26 mouse cellular contexts compared by ENCODE assay signal in genomic region chr9:111107863-111108262, GRCm38 (mm10).
"Had no signal": no experiment of that assay in that cellular context is flagged by ENCODE, and none has a peak within 500 bp of the region (broad histone marks: within the 10 kb centered on the region; RNA-seq: fewer than 3 reads in every experiment).

No protein-coding gene starts in this region.

- H3K27ac ChIP-seq: embryonic facial prominence, embryonic 10.5 days; embryonic facial prominence, embryonic 12.5 days; embryonic facial prominence, embryonic 13.5 days; embryonic facial prominence, embryonic 15.5 days; forebrain, embryonic 12.5 days; forebrain, embryonic 13.5 days; forebrain, embryonic 15.5 days; gastrocnemius, adult 2 months; heart, adult 2 months had no signal

- H3K27me3 ChIP-seq: embryonic facial prominence, embryonic 12.5 days; embryonic facial prominence, embryonic 13.5 days; embryonic facial prominence, embryonic 15.5 days; forebrain, embryonic 12.5 days; forebrain, embryonic 13.5 days; forebrain, embryonic 15.5 days had no signal

- H3K36me3 ChIP-seq: embryonic facial prominence, embryonic 10.5 days; embryonic facial prominence, embryonic 12.5 days; embryonic facial prominence, embryonic 13.5 days; embryonic facial prominence, embryonic 15.5 days; forebrain, embryonic 12.5 days; forebrain, embryonic 15.5 days had no signal

- H3K4me2 ChIP-seq: embryonic facial prominence, embryonic 12.5 days; embryonic facial prominence, embryonic 13.5 days; embryonic facial prominence, embryonic 15.5 days; forebrain, embryonic 12.5 days; forebrain, embryonic 13.5 days; forebrain, embryonic 15.5 days had no signal

- H3K4me1 ChIP-seq: embryonic facial prominence, embryonic 10.5 days; embryonic facial prominence, embryonic 12.5 days; embryonic facial prominence, embryonic 13.5 days; embryonic facial prominence, embryonic 15.5 days; forebrain, embryonic 12.5 days; forebrain, embryonic 13.5 days; forebrain, embryonic 15.5 days had no signal

- H3K9me3 ChIP-seq: embryonic facial prominence, embryonic 10.5 days; embryonic facial prominence, embryonic 12.5 days; embryonic facial prominence, embryonic 13.5 days; embryonic facial prominence, embryonic 15.5 days; forebrain, embryonic 12.5 days; forebrain, embryonic 13.5 days; forebrain, embryonic 15.5 days had no signal

- ATAC-seq: forebrain, embryonic 13.5 days; forebrain, embryonic 14.5 days; forebrain, embryonic 15.5 days; forebrain, embryonic 16.5 days; forebrain, postnatal 0 days had no signal

- DNase-seq: cerebellum, adult 8-10 months; cerebellum, adult 9-10 months; cerebellum, adult 9-11 months; cerebellum, postnatal 10 days; cerebellum, postnatal 14 days; cerebellum, postnatal 25 days; cerebellum, postnatal 36 days; embryo, embryonic 11 days; forebrain, postnatal 0 days; gastrocnemius, adult 2 months; gastrocnemius, postnatal 10 days; gastrocnemius, postnatal 14 days; gastrocnemius, postnatal 25 days; gastrocnemius, postnatal 36 days; heart, adult 18-20 months; heart, adult 2 months had no signal

- H3K4me3 ChIP-seq: embryonic facial prominence, embryonic 10.5 days; embryonic facial prominence, embryonic 12.5 days; embryonic facial prominence, embryonic 13.5 days; embryonic facial prominence, embryonic 15.5 days; erythroblast, embryonic 14.5 days; forebrain, embryonic 12.5 days; forebrain, embryonic 13.5 days; forebrain, embryonic 15.5 days; gastrocnemius, adult 2 months; heart, adult 2 months had no signal

- H3K9ac ChIP-seq: embryonic facial prominence, embryonic 12.5 days; embryonic facial prominence, embryonic 13.5 days; embryonic facial prominence, embryonic 15.5 days; forebrain, embryonic 12.5 days; forebrain, embryonic 13.5 days; forebrain, embryonic 15.5 days; forebrain, postnatal 0 days had no signal
